Mouse (Mus musculus) gastrocnemius, postnatal 10 days (tissue): Measurements from ENCODE around the gene Ddi1. TPM values are rescaled to one million over a fixed set of nuclear protein-coding genes. Genes with fewer than 3 reads are reported as not detected.
"Not testable (repeated sequence)": the region's sequence is repeated elsewhere in the genome, so short reads cannot be mapped to it uniquely, and the experiment has no call there.

Source experiments
- DNase-seq: peaks from one replicate; pipeline ENCODE4 v3.0.0; 2021; ENCODE audit warnings: mixed read lengths
- long read RNA-seq, 2 experiments: library from polyadenylated mRNA; stranded (forward); transcript quantifications; one replicate each; pipeline ENCODE4 v2.0.0; 2021
- total RNA-seq, 2 experiments: library from RNA; stranded (reverse); gene quantifications; 2 replicates each; pipeline ENCODE4 v1.2.3; 2021

Gene Ddi1
- not detected for total RNA-seq
- long read RNA-seq, experiment 1 = 0 reads
- long read RNA-seq, experiment 2 = 0 reads

DNA sequence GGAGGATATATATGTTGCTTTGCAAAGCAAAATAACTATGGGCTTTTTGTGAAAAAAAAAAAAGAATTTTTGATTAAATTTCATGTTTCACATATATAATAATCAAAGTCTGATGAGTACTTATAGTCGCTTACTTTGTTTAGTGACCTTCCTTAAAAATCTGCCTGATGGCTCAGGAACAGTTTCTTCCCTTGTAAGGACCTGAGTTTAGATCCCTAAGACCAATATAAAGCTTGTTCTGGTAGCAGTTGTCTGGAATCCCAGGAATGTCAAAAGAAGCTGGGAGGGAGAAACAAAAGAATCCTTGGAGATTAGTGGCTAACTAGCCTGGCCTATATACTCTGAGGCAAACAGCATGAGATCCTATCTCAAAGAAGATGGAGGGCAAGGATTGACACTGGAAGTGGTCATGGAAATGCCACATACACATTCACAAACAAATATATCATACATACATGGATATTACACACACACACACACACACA is at the start of gene Ddi1:
TSS of gene Ddi1 (minus strand) at position 51 of the 485 bp plus-strand sequence.
- DNase-seq = no peak

- no peak for DNase-seq
These were observed 47.5 kb upstream of the Ddi1 start for GRCm38 (mm10) chr9:6317114-6317513.

DNA sequence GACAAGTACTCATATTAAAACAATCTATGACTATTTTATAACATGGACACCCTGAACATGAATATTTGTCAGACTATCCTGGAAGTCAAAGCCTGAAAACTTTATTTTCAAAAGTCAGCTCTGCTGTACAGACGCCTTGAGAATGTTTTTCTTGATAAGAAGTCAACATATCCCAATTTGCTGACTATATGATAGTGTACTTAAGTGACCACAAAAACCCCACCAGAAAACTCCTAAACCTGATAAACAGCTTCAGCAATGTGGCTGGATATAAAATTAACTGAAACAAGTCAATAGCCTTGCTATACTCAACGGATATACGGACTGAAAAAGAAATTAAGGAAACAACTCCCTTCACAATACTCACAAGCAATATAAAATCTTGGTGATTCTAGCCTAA is 36.2 kb upstream of the Ddi1 start:
- DNase-seq = no peak

GRCm38 (mm10) chr9:6304590-6304989 is 34.9 kb upstream of the Ddi1 start:
- DNase-seq = no peak

DNA sequence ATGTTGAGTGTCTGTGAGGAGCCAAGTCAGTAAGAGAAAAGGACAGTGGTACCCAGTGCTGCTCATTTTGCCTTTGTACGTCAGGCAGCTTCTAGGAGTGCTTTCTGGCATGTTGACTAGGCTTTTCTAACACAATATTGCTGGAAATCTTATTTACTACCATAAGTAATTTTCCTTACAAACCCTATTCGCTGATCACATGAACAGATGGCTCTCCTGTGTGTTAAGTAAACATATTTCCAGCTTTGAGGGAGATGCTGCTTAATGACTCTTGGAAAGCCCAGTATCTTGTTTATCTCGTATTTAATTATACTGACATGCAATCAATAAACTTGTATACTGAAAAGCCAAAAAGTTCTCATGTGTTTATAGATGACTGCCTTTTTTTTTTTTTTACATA is 32.4 kb upstream of the Ddi1 start:
- no peak for DNase-seq

- no peak for DNase-seq
These were observed 28.9 kb upstream of the Ddi1 start for GRCm38 (mm10) chr9:6298547-6298946.

- DNase-seq = no peak
These were observed 19.6 kb upstream of the Ddi1 start for GRCm38 (mm10) chr9:6289211-6289696.

DNA sequence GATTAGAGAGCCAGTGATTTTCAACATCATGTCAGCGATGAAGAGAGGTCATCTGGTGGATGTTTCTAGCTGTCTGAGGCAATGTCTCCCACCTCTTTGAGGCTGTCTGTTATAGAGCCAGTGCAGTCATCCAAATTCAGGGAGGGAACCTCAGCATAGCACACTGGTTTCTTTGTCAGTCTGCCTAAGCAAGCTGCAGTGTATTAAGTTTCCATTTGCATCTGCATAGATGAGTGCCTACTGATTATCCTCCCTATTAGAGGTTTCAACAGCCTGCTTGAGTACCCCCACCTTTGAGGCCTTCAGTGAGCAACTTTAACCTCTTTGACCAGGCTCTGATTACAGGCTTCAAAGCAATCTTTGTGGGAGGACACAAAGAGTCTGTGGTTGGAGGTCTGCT is 17.1 kb upstream of the Ddi1 start:
- no peak for DNase-seq

- DNase-seq = no peak
These were observed 7.9 kb upstream of the Ddi1 start for GRCm38 (mm10) chr9:6277526-6277925.

- DNase-seq = no peak
These were observed 6.7 kb upstream of the Ddi1 start for GRCm38 (mm10) chr9:6276395-6276794.

GRCm38 (mm10) chr9:6264820-6265219 is 4.8 kb downstream of the Ddi1 start:
- DNase-seq = no peak

GRCm38 (mm10) chr9:6257072-6257471 is 12.6 kb downstream of the Ddi1 start:
- no peak for DNase-seq

- DNase-seq = no peak
These were observed 17.7 kb downstream of the Ddi1 start for GRCm38 (mm10) chr9:6251990-6252389.

GRCm38 (mm10) chr9:6250320-6250719 is 19.3 kb downstream of the Ddi1 start:
- DNase-seq = no peak

DNA sequence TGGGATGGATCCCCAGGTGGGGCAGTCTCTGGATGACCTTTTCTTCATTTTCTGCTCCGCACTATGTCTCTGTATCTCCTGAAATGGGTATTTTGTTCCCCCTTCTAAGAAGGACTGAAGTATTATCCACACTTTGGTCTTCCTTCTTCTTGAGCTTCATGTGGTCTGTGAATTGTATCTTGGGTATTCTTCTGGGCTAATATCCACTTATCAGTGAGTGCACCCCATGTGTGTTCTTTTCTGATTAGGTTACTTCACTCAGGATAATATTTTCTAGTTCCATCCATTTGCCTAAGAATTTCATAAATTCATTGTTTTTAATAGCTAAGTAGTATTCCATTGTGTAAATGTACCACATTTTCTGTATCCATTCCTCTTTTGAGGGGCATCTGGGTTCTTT is 33.7 kb downstream of the Ddi1 start:
- not testable (repeated sequence) for DNase-seq

DNA sequence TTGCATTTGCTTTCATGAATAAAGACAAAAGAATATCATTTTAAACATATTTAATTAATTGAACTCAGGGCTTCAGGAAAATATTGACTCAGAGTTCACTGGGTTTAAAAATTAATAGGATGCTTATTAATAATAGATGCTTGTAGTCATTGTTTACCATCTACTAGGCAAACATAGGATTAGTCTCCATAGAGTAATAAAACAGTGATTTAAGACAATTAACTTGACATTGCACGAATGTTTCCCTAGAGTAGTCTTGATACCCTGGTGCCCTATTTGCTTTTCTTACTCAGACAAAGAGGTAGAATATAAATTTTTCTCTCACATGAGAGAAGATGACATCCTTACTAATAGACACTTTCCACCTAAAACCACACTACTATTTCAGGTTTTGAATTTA is 52.1 kb downstream of the Ddi1 start:
- DNase-seq = no peak

DNA sequence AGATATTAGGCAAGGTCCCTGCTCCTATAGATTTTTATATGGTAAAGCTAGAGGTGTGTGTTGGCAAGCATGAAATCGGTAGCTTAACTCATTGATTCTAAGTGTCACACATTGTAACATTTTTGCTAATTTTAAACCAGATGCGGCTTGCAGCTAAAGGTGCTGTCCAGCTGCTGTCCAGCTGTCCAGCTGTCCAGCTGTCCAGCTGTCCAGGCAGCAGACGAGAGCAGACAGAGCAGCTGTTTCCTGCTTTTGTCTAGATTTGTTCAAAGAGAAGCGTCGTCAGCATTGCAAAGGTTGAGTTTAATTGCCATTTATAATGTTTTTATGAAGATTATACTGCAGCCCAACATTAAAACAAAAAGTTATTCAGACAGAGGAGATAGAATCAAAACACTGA is 56.8 kb downstream of the Ddi1 start:
- no peak for DNase-seq

Other genes with a start within 250 kb of the Ddi1 start
- gene Pdgfd, start 101.3 kb downstream of the Ddi1 start, total RNA-seq = 1 to 10 TPM; 6.3 to 7.6 TPM